In the genomic region with DNA sequence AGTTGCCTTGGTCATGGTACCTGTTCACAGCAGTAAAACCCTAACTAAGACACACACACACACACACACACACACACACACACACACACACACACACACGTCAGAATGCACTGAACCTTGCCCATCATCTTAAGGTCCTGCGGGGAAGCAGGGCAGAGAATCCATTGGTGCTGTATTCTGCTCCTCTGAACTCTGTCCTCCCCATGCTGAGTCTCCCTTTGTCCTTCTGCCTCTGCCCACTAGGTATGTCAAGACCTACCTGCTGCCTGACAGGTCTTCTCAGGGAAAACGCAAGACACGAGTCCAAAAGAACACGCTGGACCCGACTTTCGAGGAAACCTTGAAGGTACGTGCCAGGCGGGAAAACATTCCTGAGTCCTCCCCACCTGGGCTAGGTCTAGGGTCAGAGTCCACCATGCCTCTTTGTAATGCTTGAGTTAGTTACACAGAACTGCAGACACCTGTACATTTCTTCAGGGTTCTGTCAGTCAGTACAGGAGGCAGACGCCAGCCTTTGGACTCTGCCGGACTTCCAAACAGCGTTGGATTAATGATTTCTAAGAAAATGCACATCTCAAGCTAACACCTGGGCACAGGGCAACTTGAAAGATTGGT, we compare ENCODE assay signal across 15 mouse cellular contexts. TPM values are rescaled to one million over a fixed set of nuclear protein-coding genes. Genes with fewer than 3 reads are reported as not detected.
DNase-seq lines count a peak whose midpoint lies in the region.
"Had no signal": no experiment of that assay in that cellular context is flagged by ENCODE, and none has a peak within 500 bp of the region (broad histone marks: within the 10 kb centered on the region; RNA-seq: fewer than 3 reads in every experiment).

No protein-coding gene starts in this region.

- peak; percentile 30 for DNase-seq in testis, postnatal 10 days (ENCODE audit: low spot score)
- DNase-seq in testis, postnatal 14 days (ENCODE audit: low spot score): no peak
- DNase-seq in kidney, adult 8-10 months: peak; percentile 91
- peak; percentile 77 to 93 for DNase-seq in kidney, postnatal 25 days
- peak; percentile 86 for DNase-seq in yolk sac, embryonic 10.5 days (ENCODE audit: low spot score)
- DNase-seq in right cerebral cortex, postnatal 10 days (ENCODE audit: low spot score in 2 of 2): no peak
- DNase-seq in layer of hippocampus, adult 8-10 months (ENCODE audit: low spot score in 2 of 2): no peak
- DNase-seq in cerebellum, postnatal 36 days: no peak
- DNase-seq: adrenal gland, adult 2 months; cerebellum, adult 9-10 months; embryo, embryonic 11 days; gastrocnemius, postnatal 36 days; liver, embryonic 13.5 days; lung, postnatal 4 days; thymus, postnatal 4 days had no signal

RNA-seq across cellular contexts. Expression of a gene that starts 54.5 kb away (rescaled TPM):
- total RNA-seq in layer of hippocampus, adult 8-10 months (2022): 10 to 100 TPM; 37.3 to 59.3 (median 44.4) TPM

Comparison
In these comparisons a context has a peak if more than half of its experiments do, and no peak if none do; other contexts are left out.
1. DNase-seq: peak in testis, postnatal 10 days (single experiment), kidney, adult 8-10 months (2 of 2), kidney, postnatal 25 days (2 of 2) and yolk sac, embryonic 10.5 days (single experiment); none in testis, postnatal 14 days (single experiment), right cerebral cortex, postnatal 10 days (0 of 2), layer of hippocampus, adult 8-10 months (0 of 2) and cerebellum, postnatal 36 days (0 of 2).